Mouse (Mus musculus): ENCODE measurements at regions not wholly inside any gene's neighbourhood (a gene's known extent, or its start where the extent isn't known, plus 50 kb on each side); places are given as distances from the start of the nearest gene placed in this dataset.

GRCm38 (mm10) chr12:6154287-6154686 lies 778.8 kb upstream of the Klhl29 start:
- TF ChIP-seq CTCF (IDR thresholded peaks at IDR 0.05) (no peak), EP300 (IDR thresholded peaks at IDR 0.05; ENCODE audit: insufficient read depth, low read depth, low read length) (no peak), POLR2A (IDR thresholded peaks at IDR 0.05; ENCODE audit: insufficient read depth, low read depth, low read length) (no peak)

Measured in heart, adult 2 months (tissue).